Mouse (Mus musculus): ENCODE measurements around the gene Ilf3.

- TF ChIP-seq CTCF (IDR thresholded peaks at IDR 0.05; ENCODE audit: borderline replicate concordance, insufficient read depth, low read depth, low read length), result no peak
- no peak for TF ChIP-seq POLR2A (IDR thresholded peaks at IDR 0.05; ENCODE audit: borderline replicate concordance, insufficient read depth, low read length)
Measured at GRCm38 (mm10) chr9:21318792-21319191, 48.9 kb upstream of the Ilf3 start.
